Mouse (Mus musculus) hindbrain, postnatal 0 days (tissue): ENCODE measurements at regions not wholly inside any gene's neighbourhood (a gene's known extent, or its start where the extent isn't known, plus 50 kb on each side); places are given as distances from the start of the nearest gene placed in this dataset.

Source experiments
- ATAC-seq: fragments of 200-750 bp; cut with Nextera tagmentation; 2 replicates; pipeline ENCODE4 v1.8.0; 2017; ENCODE audit warnings: mild to moderate bottlenecking, moderate TSS enrichment, moderate library complexity
- DNase-seq: peaks from one replicate; pipeline ENCODE4 v3.0.0-alpha.2; 2015; ENCODE audit warnings: low spot score
- H3K27ac ChIP-seq: fragments of 300-500 bp; sonication (generic); 2 replicates; pipeline ENCODE4 v1.5.1; 2014; ENCODE audit warnings: mild to moderate bottlenecking
- H3K27me3 ChIP-seq: fragments of 300-500 bp; sonication (generic); 2 replicates; pipeline ENCODE4 v1.6.1; 2014; ENCODE audit warnings: low read length, mixed read lengths; ENCODE audit not compliant: insufficient read depth
- H3K36me3 ChIP-seq: fragments of 300-500 bp; sonication (generic); 2 replicates; pipeline ENCODE4 v1.6.1; 2014; ENCODE audit warnings: low read length, mixed read lengths; ENCODE audit not compliant: insufficient read depth
- H3K4me1 ChIP-seq: fragments of 300-500 bp; sonication (generic); 2 replicates; pipeline ENCODE4 v1.6.1; 2014; ENCODE audit warnings: antibody characterized with exemption, low read length, mixed read lengths; ENCODE audit not compliant: insufficient read depth
- H3K4me2 ChIP-seq: fragments of 300-500 bp; sonication (generic); 2 replicates; pipeline ENCODE4 v1.6.1; 2014; ENCODE audit warnings: low read depth, mild to moderate bottlenecking, low read length, moderate library complexity, mixed read lengths
- H3K4me3 ChIP-seq: fragments of 300-500 bp; sonication (generic); 2 replicates; pipeline ENCODE4 v1.5.1; 2014; ENCODE audit warnings: low read length
- H3K9ac ChIP-seq: fragments of 300-500 bp; sonication (generic); replicated peaks from 2 replicates; pipeline ENCODE4 v1.6.1; 2014; ENCODE audit warnings: mild to moderate bottlenecking, low read length, moderate library complexity, mixed read lengths
- H3K9me3 ChIP-seq: fragments of 300-500 bp; sonication (generic); 2 replicates; pipeline ENCODE4 v1.6.1; 2016; ENCODE audit warnings: low read length, mixed read lengths
- CTCF ChIP-seq: IDR thresholded peaks from 2 replicates; pipeline ENCODE4 v1.5.1; 2016; ENCODE audit warnings: antibody characterized with exemption, control low read depth, low read depth
- WGBS: fragments of 180-500 bp; shearing (Covaris S2); extraction: QIAGEN DNeasy Blood & Tissue Kit; methylation state at CpG from one replicate; pipeline ENCODE4 v1.1.7; 2014; 5-methylcytosine and 5-hydroxymethylcytosine counted together

DNA sequence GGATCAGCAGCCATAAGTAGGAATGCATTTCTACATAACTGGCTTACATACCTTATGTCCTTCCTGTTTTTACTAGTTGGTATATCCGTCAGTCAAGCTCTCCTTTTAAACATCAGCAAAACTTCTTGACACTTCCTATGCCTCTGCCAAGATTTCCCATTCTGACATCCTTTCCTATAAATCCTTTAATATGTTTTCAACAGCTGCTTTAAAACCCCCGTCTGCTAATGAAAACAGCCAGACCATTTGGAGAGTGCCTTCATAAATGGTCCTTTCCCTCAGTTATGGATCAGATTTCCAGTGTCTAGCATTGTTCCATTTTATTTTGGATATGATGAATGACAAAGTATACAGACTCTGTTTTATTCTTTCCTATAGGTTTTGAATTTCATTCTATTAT is 270.7 kb upstream of the Rgmb start:
- Histone ChIP-seq H3K27me3 (no peaks in the 10 kb centered on the region), H3K4me3 (no peak overlapping the region), H3K36me3 (no peaks in the 10 kb centered on the region), H3K9ac (no peak overlapping the region), H3K27ac (no peak overlapping the region), H3K4me2 (no peak overlapping the region), H3K9me3 (no peaks in the 10 kb centered on the region), H3K4me1 (no peaks in the 10 kb centered on the region)
- 84% methylated on average over 2 of the region's 2 CpGs for WGBS
- DNase-seq (no peak), ATAC-seq (no peak)
- no peak for TF ChIP-seq CTCF

DNA sequence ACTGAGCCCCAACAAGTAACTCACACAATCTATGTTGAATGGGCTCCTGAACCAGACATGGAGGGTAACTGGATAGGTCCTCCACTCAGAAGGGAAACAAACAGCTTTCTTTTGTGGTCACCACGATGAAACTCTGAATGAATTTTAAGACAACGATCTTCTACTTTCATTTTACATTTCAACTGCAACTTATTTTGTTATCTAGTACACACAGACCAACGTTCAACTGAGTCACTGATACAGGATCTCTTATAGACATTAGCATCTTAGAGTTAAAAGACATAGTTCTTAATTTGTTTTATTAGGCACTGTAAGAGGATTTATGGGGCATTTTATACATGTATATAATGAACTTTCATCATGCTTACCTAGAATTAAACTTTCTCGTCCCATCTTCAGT is 262.1 kb upstream of the Rgmb start:
- no peak for ATAC-seq
- no peaks in the 10 kb centered on the region for H3K9me3 ChIP-seq
- no peak overlapping the region for H3K27ac ChIP-seq
- H3K4me1 ChIP-seq = no peaks in the 10 kb centered on the region
- no peaks in the 10 kb centered on the region for H3K36me3 ChIP-seq
- TF ChIP-seq CTCF = no peak
- 86% methylated on average over 4 of the region's 4 CpGs for WGBS
- DNase-seq = no peak
- H3K27me3 ChIP-seq = no peaks in the 10 kb centered on the region
- no peak overlapping the region for H3K9ac ChIP-seq
- H3K4me3 ChIP-seq = no peak overlapping the region
- H3K4me2 ChIP-seq = no peak overlapping the region

DNA sequence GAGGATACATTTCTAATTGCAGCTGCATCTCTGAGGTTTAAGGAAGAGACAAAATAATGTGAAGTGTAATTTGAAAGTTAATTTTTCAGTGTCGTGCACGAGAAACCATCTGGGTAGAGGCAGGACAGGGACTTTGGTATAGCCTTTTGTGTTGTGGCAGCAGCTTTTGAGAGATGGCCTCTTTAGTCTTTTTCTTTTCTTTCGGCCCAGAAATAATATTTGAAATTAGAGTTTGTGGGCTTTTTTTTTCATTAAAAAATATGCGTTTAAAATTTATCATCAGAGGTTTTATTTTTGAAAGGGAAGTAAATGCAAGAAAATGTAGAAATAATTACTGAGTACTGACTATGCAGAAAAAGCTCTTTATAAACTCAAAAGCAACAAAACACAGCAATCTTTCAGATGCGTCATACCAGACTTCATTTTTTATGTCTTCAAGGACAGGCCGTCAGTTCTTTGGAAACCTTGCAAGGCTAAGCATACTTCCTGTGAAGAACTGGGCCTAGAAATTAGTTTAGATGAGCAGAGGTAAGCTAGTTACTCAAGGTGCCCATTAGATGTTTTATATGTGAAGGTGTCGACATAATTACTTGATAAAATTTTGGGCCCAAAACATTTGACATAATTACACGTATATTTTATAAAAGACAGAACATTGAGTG is 258.9 kb upstream of the Rgmb start:
- Histone ChIP-seq H3K4me1 (no peaks in the 10 kb centered on the region), H3K4me2 (no peak overlapping the region), H3K36me3 (no peaks in the 10 kb centered on the region), H3K27ac (no peak overlapping the region), H3K9ac (no peak overlapping the region), H3K27me3 (no peaks in the 10 kb centered on the region), H3K9me3 (no peaks in the 10 kb centered on the region), H3K4me3 (no peak overlapping the region)
- 57% methylated on average over 8 of the region's 8 CpGs for WGBS
- TF ChIP-seq CTCF = no peak
- DNase-seq (no peak), ATAC-seq (no peak)

DNA sequence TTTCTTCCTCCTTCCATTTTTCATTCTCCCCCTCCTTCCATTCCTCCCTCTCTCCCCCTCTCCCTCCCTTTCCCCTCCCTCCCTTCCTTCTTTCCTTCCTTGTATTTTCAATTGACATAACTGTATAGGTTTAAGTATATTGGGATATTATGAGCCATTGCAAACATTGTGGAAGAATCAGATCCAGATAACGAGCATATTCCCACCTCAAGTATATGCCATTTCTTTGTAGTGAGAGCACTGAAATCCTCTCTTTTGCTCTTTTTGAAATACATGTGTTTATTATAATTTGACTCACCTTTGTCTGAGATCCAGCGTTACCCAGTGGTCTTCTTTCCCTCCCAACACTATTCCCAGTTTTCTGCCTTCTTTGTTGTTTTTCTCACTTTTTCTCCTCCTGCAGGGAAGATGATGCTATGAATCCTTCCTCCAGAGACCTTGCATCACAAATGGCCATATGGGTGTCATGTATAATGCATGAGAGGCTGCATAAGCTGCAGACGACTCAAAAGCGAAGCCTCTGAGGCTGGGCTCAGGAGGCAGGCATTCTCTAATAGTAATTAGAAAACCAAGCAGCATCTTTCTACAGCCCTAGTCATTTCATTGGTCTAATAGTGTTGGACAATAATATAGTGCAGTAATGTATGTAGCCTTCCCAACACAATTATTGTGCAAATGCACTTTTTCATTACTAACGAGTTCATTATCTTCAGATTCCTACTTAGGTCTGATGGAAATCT is 258.2 kb upstream of the Rgmb start:
- TF ChIP-seq CTCF = no peak
- Histone ChIP-seq H3K36me3 (no peaks in the 10 kb centered on the region), H3K4me2 (no peak overlapping the region), H3K9me3 (no peaks in the 10 kb centered on the region), H3K4me1 (no peaks in the 10 kb centered on the region), H3K27ac (no peak overlapping the region), H3K9ac (no peak overlapping the region), H3K27me3 (no peaks in the 10 kb centered on the region), H3K4me3 (no peak overlapping the region)
- 32% methylated on average over 5 of the region's 5 CpGs for WGBS
- ATAC-seq (peak; percentile 80), DNase-seq (peak; percentile 52)

- H3K4me1 ChIP-seq = no peaks in the 10 kb centered on the region
- WGBS = 81% methylated on average over 2 of the region's 2 CpGs
- no peak overlapping the region for H3K4me3 ChIP-seq
- H3K27me3 ChIP-seq = no peaks in the 10 kb centered on the region
- H3K36me3 ChIP-seq = no peaks in the 10 kb centered on the region
- DNase-seq = no peak
- H3K4me2 ChIP-seq = no peak overlapping the region
- H3K9ac ChIP-seq = no peak overlapping the region
- no peak overlapping the region for H3K27ac ChIP-seq
- ATAC-seq = no peak
- TF ChIP-seq CTCF = no peak
- no peaks in the 10 kb centered on the region for H3K9me3 ChIP-seq
These were observed 256.2 kb upstream of the Rgmb start for GRCm38 (mm10) chr17:16087046-16087445.

DNA sequence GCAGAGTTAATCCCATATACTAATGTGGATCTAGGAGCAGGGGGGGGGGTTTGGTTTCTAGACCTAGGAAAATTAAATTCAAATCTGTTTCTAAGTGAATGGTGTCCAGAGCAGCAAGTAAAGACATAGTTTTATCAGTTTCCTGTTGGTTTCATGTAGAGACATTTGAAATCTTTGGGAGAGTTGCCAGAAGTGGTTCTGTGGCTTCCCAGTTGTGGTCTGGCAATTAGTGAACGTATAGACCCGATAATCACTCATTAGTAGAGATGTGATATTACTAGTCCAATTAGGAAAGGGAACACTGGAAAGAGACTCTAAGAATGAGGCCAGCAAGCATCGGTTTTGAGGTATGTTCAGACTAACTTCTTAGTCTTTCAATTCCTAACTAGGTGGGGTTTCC is 252.0 kb upstream of the Rgmb start:
- no peak for DNase-seq
- H3K9ac ChIP-seq = no peak overlapping the region
- WGBS = 68% methylated on average over 3 of the region's 3 CpGs
- no peak overlapping the region for H3K4me2 ChIP-seq
- H3K4me1 ChIP-seq = no peaks in the 10 kb centered on the region
- no peaks in the 10 kb centered on the region for H3K36me3 ChIP-seq
- H3K27ac ChIP-seq = no peak overlapping the region
- H3K27me3 ChIP-seq = no peaks in the 10 kb centered on the region
- ATAC-seq = no peak
- TF ChIP-seq CTCF = no peak
- no peaks in the 10 kb centered on the region for H3K9me3 ChIP-seq
- H3K4me3 ChIP-seq = no peak overlapping the region

GRCm38 (mm10) chr17:16078549-16078948 is 247.7 kb upstream of the Rgmb start:
- Histone ChIP-seq H3K9me3 (no peaks in the 10 kb centered on the region), H3K4me2 (no peak overlapping the region), H3K27ac (no peak overlapping the region), H3K9ac (no peak overlapping the region), H3K36me3 (no peaks in the 10 kb centered on the region), H3K27me3 (no peaks in the 10 kb centered on the region), H3K4me1 (no peaks in the 10 kb centered on the region), H3K4me3 (no peak overlapping the region)
- WGBS = 67% methylated on average over 3 of the region's 3 CpGs
- DNase-seq (no peak), ATAC-seq (no peak)
- no peak for TF ChIP-seq CTCF
